Mouse (Mus musculus): ENCODE results near the gene Ptpn5.

The Ptpn5 gene

GRCm38 (mm10) chr7:47066942-47067341 is 66.5 kb downstream of the Ptpn5 start:
- in situ Hi-C loops (cut with MboI, MseI): loop anchor here (10.0 kb wide), 1 partner anchor 918 kb away; the partner anchor contains the start of gene Mrgpra4

- in situ Hi-C loops (cut with MboI, MseI): loop anchor here (10.0 kb wide), 1 partner anchor 923 kb away; the partner anchor contains the start of gene Mrgpra4
Observed at GRCm38 (mm10) chr7:47061560-47061959, 71.9 kb downstream of the Ptpn5 start.

- in situ Hi-C loops (cut with MboI, MseI): no loop called here
Observed at GRCm38 (mm10) chr7:47059339-47059738, 74.1 kb downstream of the Ptpn5 start.

GRCm38 (mm10) chr7:47056273-47056672 is 77.2 kb downstream of the Ptpn5 start:
- in situ Hi-C loops (cut with MboI, MseI): no loop called here

GRCm38 (mm10) chr7:47055744-47056143 is 77.7 kb downstream of the Ptpn5 start:
- in situ Hi-C loops (cut with MboI, MseI): no loop called here

GRCm38 (mm10) chr7:47054666-47055065 is 78.8 kb downstream of the Ptpn5 start:
- in situ Hi-C loops (cut with MboI, MseI): no loop called here

- in situ Hi-C loops (cut with MboI, MseI): no loop called here
Observed at GRCm38 (mm10) chr7:47053287-47053686, 80.2 kb downstream of the Ptpn5 start.

- in situ Hi-C loops (cut with MboI, MseI): no loop called here
Observed at GRCm38 (mm10) chr7:47052276-47052675, 81.2 kb downstream of the Ptpn5 start.

- in situ Hi-C loops (cut with MboI, MseI): no loop called here
Observed at GRCm38 (mm10) chr7:47051404-47052151, 81.9 kb downstream of the Ptpn5 start.

- in situ Hi-C loops (cut with MboI, MseI): no loop called here
Observed at GRCm38 (mm10) chr7:47050766-47051165, 82.7 kb downstream of the Ptpn5 start.

- in situ Hi-C loops (cut with MboI, MseI): no loop called here
Observed at GRCm38 (mm10) chr7:47050366-47050765, 83.1 kb downstream of the Ptpn5 start, which contains the start of gene Tmem86a. Tmem86a (plus strand) TSS chr7:47050601.

GRCm38 (mm10) chr7:47042823-47043490 is 90.5 kb downstream of the Ptpn5 start:
- in situ Hi-C loops (cut with MboI, MseI): no loop called here

GRCm38 (mm10) chr7:47042121-47042520 is 91.4 kb downstream of the Ptpn5 start:
- in situ Hi-C loops (cut with MboI, MseI): no loop called here

GRCm38 (mm10) chr7:47041706-47042105 is 91.8 kb downstream of the Ptpn5 start:
- in situ Hi-C loops (cut with MboI, MseI): no loop called here

- in situ Hi-C loops (cut with MboI, MseI): no loop called here
Observed at GRCm38 (mm10) chr7:47035426-47035825, 98.1 kb downstream of the Ptpn5 start.

- in situ Hi-C loops (cut with MboI, MseI): no loop called here
Observed at GRCm38 (mm10) chr7:47034785-47035384, 98.6 kb downstream of the Ptpn5 start.

GRCm38 (mm10) chr7:47031371-47031770 is 102.1 kb downstream of the Ptpn5 start:
- in situ Hi-C loops (cut with MboI, MseI): no loop called here

GRCm38 (mm10) chr7:47030517-47031193 is 102.8 kb downstream of the Ptpn5 start:
- in situ Hi-C loops (cut with MboI, MseI): no loop called here

Measured in regulatory T cell (primary cell).